Mouse (Mus musculus) limb, embryonic 14.5 days (tissue): Measurements from ENCODE around the gene Cisd2. TPM values are rescaled to one million over a fixed set of nuclear protein-coding genes. Genes with fewer than 3 reads are reported as not detected.

ENCODE experiments used
- ATAC-seq: fragments of 200-750 bp; cut with Nextera tagmentation; 2 replicates; pipeline ENCODE4 v1.8.0; 2017; ENCODE audit warnings: low read depth, moderate number of reproducible peaks, moderate TSS enrichment; ENCODE audit not compliant: low FRiP score
- DNase-seq: peaks from one replicate; pipeline ENCODE4 v3.0.0-alpha.2; 2015; ENCODE audit warnings: low spot score
- H3K27ac ChIP-seq: fragments of 300-500 bp; sonication (generic); replicated peaks from 2 replicates; pipeline ENCODE4 v1.5.1; 2014; ENCODE audit warnings: low read depth, mild to moderate bottlenecking, low read length, moderate library complexity, mixed read lengths
- H3K27me3 ChIP-seq: fragments of 300-500 bp; sonication (generic); 2 replicates; pipeline ENCODE4 v1.6.1; 2014; ENCODE audit warnings: low read length, mixed read lengths; ENCODE audit not compliant: control insufficient read depth, insufficient read depth
- H3K36me3 ChIP-seq: fragments of 300-500 bp; sonication (generic); 2 replicates; pipeline ENCODE4 v1.6.1; 2014; ENCODE audit warnings: mild to moderate bottlenecking, low read length, moderate library complexity, mixed read lengths; ENCODE audit not compliant: control insufficient read depth, insufficient read depth
- H3K4me1 ChIP-seq: fragments of 300-500 bp; sonication (generic); 2 replicates; pipeline ENCODE4 v1.6.1; 2014; ENCODE audit warnings: antibody characterized with exemption, low read length, mixed read lengths; ENCODE audit not compliant: control insufficient read depth, insufficient read depth
- H3K4me2 ChIP-seq: fragments of 300-500 bp; sonication (generic); replicated peaks from 2 replicates; pipeline ENCODE4 v1.6.1; 2014; ENCODE audit warnings: low read depth, mild to moderate bottlenecking, low read length, moderate library complexity; ENCODE audit not compliant: severe bottlenecking
- H3K4me3 ChIP-seq: fragments of 300-500 bp; sonication (generic); replicated peaks from 2 replicates; pipeline ENCODE4 v1.5.1; 2014; ENCODE audit warnings: low read length
- H3K9ac ChIP-seq: fragments of 300-500 bp; sonication (generic); 2 replicates; pipeline ENCODE4 v1.6.1; 2014; ENCODE audit warnings: mild to moderate bottlenecking, low read depth, low read length, moderate library complexity; ENCODE audit not compliant: severe bottlenecking
- H3K9me3 ChIP-seq: fragments of 300-500 bp; sonication (generic); 2 replicates; pipeline ENCODE4 v1.6.1; 2016; ENCODE audit warnings: low read length; ENCODE audit not compliant: control insufficient read depth
- POLR2A ChIP-seq: fragments of 200-500 bp; IDR thresholded peaks from 2 replicates; pipeline ENCODE4 v1.8.0; 2012; ENCODE audit warnings: inconsistent platforms, mild to moderate bottlenecking, moderate library complexity, borderline replicate concordance; ENCODE audit not compliant: insufficient read depth, insufficient read length; ENCODE audit errors: extremely low read depth
- WGBS: fragments of 180-500 bp; shearing (Covaris S2); extraction: QIAGEN DNeasy Blood & Tissue Kit; methylation state at CpG from one replicate; pipeline ENCODE4 v1.1.7; 2014; 5-methylcytosine and 5-hydroxymethylcytosine counted together
- polyA plus RNA-seq, 2 experiments: library from polyadenylated mRNA; depleted of rRNA in 1 of 2; stranded (reverse) in 1 of 2; unstranded in 1 of 2; fragments of >200 nt; fragmentation: Nextera tagmentation in 1 of 2; extraction: Ambion mirVana in 1 of 2; gene quantifications; 2 replicates each; pipeline versions ENCODE4 v1.2.1 to v1.2.3; 2012 to 2014

Cisd2 gene
- polyA plus RNA-seq, 2 experiments: 44.6 to 46.9 TPM

GRCm38 (mm10) chr3:135411056-135411455, 12.7 kb downstream of the Cisd2 start:
- TF ChIP-seq POLR2A: no peak
- H3K36me3 ChIP-seq: peaks cover 22% of the 10 kb centered on the region
- no peak overlapping the region for H3K4me2 ChIP-seq
- H3K4me1 ChIP-seq: peaks cover 8% of the 10 kb centered on the region
- H3K4me3 ChIP-seq: no peak overlapping the region
- DNase-seq (no peak), ATAC-seq (no peak)
- no peak overlapping the region for H3K27ac ChIP-seq
- H3K27me3 ChIP-seq: no peaks in the 10 kb centered on the region
- H3K9ac ChIP-seq: no peak overlapping the region
- 93% methylated on average over 12 of the region's 12 CpGs for WGBS
- H3K9me3 ChIP-seq: no peaks in the 10 kb centered on the region

- DNase-seq (no peak), ATAC-seq (no peak)
- TF ChIP-seq POLR2A: no peak
- peaks cover 22% of the 10 kb centered on the region for H3K36me3 ChIP-seq
- WGBS: 85% methylated on average over 5 of the region's 5 CpGs
- H3K9ac ChIP-seq: no peak overlapping the region
- no peak overlapping the region for H3K27ac ChIP-seq
- peaks cover 8% of the 10 kb centered on the region for H3K4me1 ChIP-seq
- no peak overlapping the region for H3K4me2 ChIP-seq
- no peak overlapping the region for H3K4me3 ChIP-seq
- H3K27me3 ChIP-seq: no peaks in the 10 kb centered on the region
- H3K9me3 ChIP-seq: no peaks in the 10 kb centered on the region
These were observed 14.5 kb downstream of the Cisd2 start for GRCm38 (mm10) chr3:135409219-135409618.

GRCm38 (mm10) chr3:135407351-135407750, 16.4 kb downstream of the Cisd2 start:
- H3K4me3 ChIP-seq: no peak overlapping the region
- H3K27me3 ChIP-seq: no peaks in the 10 kb centered on the region
- ATAC-seq: no peak
- 85% methylated on average over 9 of the region's 9 CpGs for WGBS
- no peaks in the 10 kb centered on the region for H3K9me3 ChIP-seq
- peaks cover 22% of the 10 kb centered on the region for H3K36me3 ChIP-seq
- H3K4me2 ChIP-seq: no peak overlapping the region
- H3K4me1 ChIP-seq: no peaks in the 10 kb centered on the region
- no peak for DNase-seq
- no peak overlapping the region for H3K9ac ChIP-seq
- no peak for TF ChIP-seq POLR2A
- H3K27ac ChIP-seq: no peak overlapping the region

GRCm38 (mm10) chr3:135404599-135404998, 19.1 kb downstream of the Cisd2 start:
- ATAC-seq: no peak
- H3K4me3 ChIP-seq: no peak overlapping the region
- WGBS: 61% methylated on average over 4 of the region's 4 CpGs
- H3K9me3 ChIP-seq: no peaks in the 10 kb centered on the region
- H3K4me2 ChIP-seq: no peak overlapping the region
- no peak for DNase-seq
- H3K36me3 ChIP-seq: peaks cover 15% of the 10 kb centered on the region
- no peak overlapping the region for H3K9ac ChIP-seq
- H3K27ac ChIP-seq: no peak overlapping the region
- H3K27me3 ChIP-seq: no peaks in the 10 kb centered on the region
- no peaks in the 10 kb centered on the region for H3K4me1 ChIP-seq
- TF ChIP-seq POLR2A: no peak

- ATAC-seq (no peak), DNase-seq (no peak)
- Histone ChIP-seq H3K9ac (no peak overlapping the region), H3K27me3 (no peaks in the 10 kb centered on the region), H3K4me2 (no peak overlapping the region), H3K36me3 (peaks cover 11% of the 10 kb centered on the region), H3K4me1 (no peaks in the 10 kb centered on the region), H3K9me3 (no peaks in the 10 kb centered on the region), H3K27ac (no peak overlapping the region), H3K4me3 (no peak overlapping the region)
- TF ChIP-seq POLR2A: no peak
- WGBS: 79% methylated on average over 5 of the region's 5 CpGs
These were observed 19.9 kb downstream of the Cisd2 start for GRCm38 (mm10) chr3:135403856-135404255.

GRCm38 (mm10) chr3:135403211-135403610, 20.5 kb downstream of the Cisd2 start:
- Histone ChIP-seq H3K27me3 (no peaks in the 10 kb centered on the region), H3K4me1 (no peaks in the 10 kb centered on the region), H3K9ac (no peak overlapping the region), H3K36me3 (peaks cover 11% of the 10 kb centered on the region), H3K27ac (no peak overlapping the region), H3K4me2 (no peak overlapping the region), H3K9me3 (no peaks in the 10 kb centered on the region), H3K4me3 (no peak overlapping the region)
- no peak for TF ChIP-seq POLR2A
- WGBS: 66% methylated on average over 9 of the region's 9 CpGs
- DNase-seq (no peak), ATAC-seq (no peak)
